Mouse (Mus musculus) G1E (cell line): ENCODE data around the gene Odf3l1. TPM values are rescaled to one million over a fixed set of nuclear protein-coding genes. Genes with fewer than 3 reads are reported as not detected.

Experiments used
- ATAC-seq: 2 replicates; pipeline ENCODE4 v1.8.0; 2016; ENCODE audit warnings: mild to moderate bottlenecking; ENCODE audit not compliant: insufficient number of reproducible peaks, poor library complexity, low FRiP score, severe bottlenecking; ENCODE audit errors: extremely low read depth
- DNase-seq: peaks from one replicate; pipeline ENCODE4 v3.0.0; 2012; ENCODE audit warnings: low spot score
- H3K27me3 ChIP-seq: 2 replicates; pipeline ENCODE4 v1.6.1; 2012; ENCODE audit warnings: mild to moderate bottlenecking, low read length, inconsistent platforms; ENCODE audit not compliant: insufficient read depth
- H3K36me3 ChIP-seq: replicated peaks from 2 replicates; pipeline ENCODE3; 2012; ENCODE audit warnings: mild to moderate bottlenecking, inconsistent platforms
- H3K4me1 ChIP-seq: 2 replicates; pipeline ENCODE4 v1.6.1; 2012; ENCODE audit warnings: low read depth, low read length, inconsistent platforms, mixed read lengths; ENCODE audit not compliant: insufficient read depth
- H3K4me3 ChIP-seq: 2 replicates; pipeline ENCODE4 v1.5.1; 2012; ENCODE audit warnings: low read depth, mild to moderate bottlenecking, inconsistent platforms, low read length, moderate library complexity, mixed read lengths
- H3K9me3 ChIP-seq: replicated peaks from 2 replicates; pipeline ENCODE4 v1.6.1; 2012; ENCODE audit warnings: inconsistent platforms
- CTCF ChIP-seq: IDR thresholded peaks from 2 replicates; pipeline ENCODE4 v1.5.1; 2012; ENCODE audit warnings: low read depth, low read length, inconsistent platforms, mixed read lengths
- GATA1 ChIP-seq: IDR thresholded peaks from 2 replicates; pipeline ENCODE4 v1.6.1; 2012; ENCODE audit warnings: borderline replicate concordance, low read length, inconsistent platforms, mixed read lengths
- GATA2 ChIP-seq: IDR thresholded peaks from 2 replicates; pipeline ENCODE4 v1.6.1; 2012; ENCODE audit warnings: low read depth, low read length, inconsistent platforms, borderline replicate concordance
- POLR2AphosphoS5 ChIP-seq: IDR thresholded peaks from 2 replicates; pipeline ENCODE4 v1.6.1; 2012; ENCODE audit warnings: low read depth, low read length, inconsistent platforms; ENCODE audit not compliant: insufficient replicate concordance
- TAL1 ChIP-seq: conservative IDR thresholded peaks from 2 replicates; pipeline ENCODE4 v1.6.1; 2012; ENCODE audit warnings: low read depth, low read length, inconsistent platforms, mixed read lengths
- polyA plus RNA-seq: library from polyadenylated mRNA; stranded (reverse); fragments of >175 nt; gene quantifications from 2 replicates; pipeline ENCODE4 v1.2.3, GENCODE M21; 2012
- total RNA-seq, 2 experiments: library from RNA; stranded (forward) in 1 of 2; stranded (reverse) in 1 of 2; fragments of 200-1000 nt in 1 of 2; fragments of >200 nt in 1 of 2; fragmentation: Nextera tagmentation in 1 of 2; gene quantifications; 2 replicates each; pipeline ENCODE4 v1.2.3; 2014 to 2017

Gene Odf3l1
- total and polyA plus RNA-seq, 3 experiments = not detected

GRCm38 (mm10) chr9:56877284-56877683 is 12.8 kb upstream of the Odf3l1 start:
- Histone ChIP-seq H3K9me3 (no peaks in the 10 kb centered on the region), H3K36me3 (no peaks in the 10 kb centered on the region), H3K27me3 (peaks cover 8% of the 10 kb centered on the region; the same call in 1 of the 2 replicates), H3K4me1 (no peaks in the 10 kb centered on the region), H3K4me3 (no peak overlapping the region)
- ATAC-seq (no peak), DNase-seq (no peak)
- TF ChIP-seq GATA2 (no peak), TAL1 (no peak), CTCF (no peak)

GRCm38 (mm10) chr9:56876784-56877183 is 12.3 kb upstream of the Odf3l1 start:
- no peak for ATAC-seq

GRCm38 (mm10) chr9:56873097-56873496 is 8.6 kb upstream of the Odf3l1 start:
- TF ChIP-seq POLR2AphosphoS5 = no peak
- no peak for TF ChIP-seq TAL1
- no peak for TF ChIP-seq GATA2
- TF ChIP-seq GATA1 = no peak
- no peak for TF ChIP-seq CTCF
- Histone ChIP-seq H3K4me1 (no peaks in the 10 kb centered on the region), H3K27me3 (peaks cover 28% of the 10 kb centered on the region; the same call in 1 of the 2 replicates), H3K36me3 (no peaks in the 10 kb centered on the region), H3K4me3 (no peak overlapping the region), H3K9me3 (no peaks in the 10 kb centered on the region)
- no peak for DNase-seq
- ATAC-seq = no peak

More at GRCm38 (mm10) chr9:56876784-56877183, 12.3 kb upstream of the Odf3l1 start:
- DNase-seq = no peak
- no peak overlapping the region for H3K4me3 ChIP-seq
- TF ChIP-seq GATA2 (no peak), TAL1 (no peak), POLR2AphosphoS5 (no peak), GATA1 (no peak), CTCF (no peak)
- no peaks in the 10 kb centered on the region for H3K9me3 ChIP-seq
- no peaks in the 10 kb centered on the region for H3K36me3 ChIP-seq
- peaks cover 10% of the 10 kb centered on the region; the same call in 1 of the 2 replicates for H3K27me3 ChIP-seq
- H3K4me1 ChIP-seq = no peaks in the 10 kb centered on the region

GRCm38 (mm10) chr9:56872105-56872903 is 7.8 kb upstream of the Odf3l1 start:
- no peaks in the 10 kb centered on the region for H3K36me3 ChIP-seq
- no peaks in the 10 kb centered on the region for H3K4me1 ChIP-seq
- H3K9me3 ChIP-seq = no peaks in the 10 kb centered on the region
- no peak overlapping the region for H3K4me3 ChIP-seq
- DNase-seq (no peak), ATAC-seq (no peak)
- peaks cover 28% of the 10 kb centered on the region; the same call in 1 of the 2 replicates for H3K27me3 ChIP-seq
- TF ChIP-seq TAL1 (no peak), GATA1 (no peak), GATA2 (no peak), CTCF (no peak), POLR2AphosphoS5 (no peak)

GRCm38 (mm10) chr9:56871191-56871590 is 6.7 kb upstream of the Odf3l1 start:
- ATAC-seq (no peak), DNase-seq (no peak)
- Histone ChIP-seq H3K27me3 (peaks cover 28% of the 10 kb centered on the region; the same call in 1 of the 2 replicates), H3K4me3 (no peak overlapping the region), H3K4me1 (no peaks in the 10 kb centered on the region), H3K36me3 (no peaks in the 10 kb centered on the region), H3K9me3 (no peaks in the 10 kb centered on the region)
- no peak for TF ChIP-seq CTCF
- no peak for TF ChIP-seq GATA2
- TF ChIP-seq GATA1 = no peak
- TF ChIP-seq POLR2AphosphoS5 = no peak
- TF ChIP-seq TAL1 = no peak

GRCm38 (mm10) chr9:56870778-56871177 is 6.3 kb upstream of the Odf3l1 start:
- no peak for ATAC-seq
- no peak for DNase-seq
- no peak for TF ChIP-seq GATA2
- Histone ChIP-seq H3K9me3 (no peaks in the 10 kb centered on the region), H3K4me1 (no peaks in the 10 kb centered on the region), H3K4me3 (no peak overlapping the region), H3K36me3 (no peaks in the 10 kb centered on the region), H3K27me3 (peaks cover 32% of the 10 kb centered on the region; the same call in 1 of the 2 replicates)

GRCm38 (mm10) chr9:56869552-56869951 is 5.1 kb upstream of the Odf3l1 start:
- DNase-seq = no peak
- peaks cover 42% of the 10 kb centered on the region for H3K27me3 ChIP-seq
- no peak overlapping the region for H3K4me3 ChIP-seq
- H3K4me1 ChIP-seq = no peaks in the 10 kb centered on the region
- H3K9me3 ChIP-seq = no peaks in the 10 kb centered on the region
- ATAC-seq = no peak
- TF ChIP-seq GATA1 (no peak), POLR2AphosphoS5 (no peak), CTCF (no peak), GATA2 (no peak), TAL1 (no peak)
- H3K36me3 ChIP-seq = no peaks in the 10 kb centered on the region
